Mouse (Mus musculus): ENCODE results near the gene Car8. TPM values are rescaled to one million over a fixed set of nuclear protein-coding genes. Genes with fewer than 3 reads are reported as not detected.
"Not testable (repeated sequence)": the region's sequence is repeated elsewhere in the genome, so short reads cannot be mapped to it uniquely, and the experiment has no call there.

The Car8 gene
- total RNA-seq, 2 experiments from 2014 or later, result 12.8 to 16.5 TPM

DNA sequence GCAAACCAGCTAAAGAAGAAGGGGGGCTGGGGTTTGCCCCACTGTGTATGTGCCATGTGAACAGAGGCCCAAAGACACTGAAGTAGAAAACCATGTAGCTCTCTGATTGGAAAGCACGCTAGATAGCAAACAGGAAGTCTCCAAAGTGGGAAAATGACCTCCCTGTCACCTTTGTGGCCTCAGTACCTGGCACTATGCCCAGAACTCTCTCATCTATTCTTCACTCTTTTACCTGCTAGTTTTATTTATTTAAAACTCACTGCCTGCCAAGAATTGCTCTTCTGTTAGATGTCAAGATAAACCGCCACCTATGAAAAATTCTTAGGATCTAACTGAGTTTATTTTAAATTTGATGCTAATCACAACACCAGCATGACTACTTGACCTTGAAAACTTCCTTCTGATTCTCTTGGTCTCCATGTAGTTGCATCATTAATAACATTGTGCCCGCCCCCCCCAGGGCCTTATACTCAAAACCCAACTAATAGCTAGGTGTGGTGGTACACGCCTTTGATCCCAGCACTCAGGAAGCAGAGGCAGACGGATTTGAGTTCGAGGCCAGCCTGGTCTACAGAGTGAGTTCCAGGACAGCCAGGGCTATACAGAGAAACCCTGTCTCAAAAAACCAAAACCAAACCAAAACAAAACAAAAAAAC lies 31.8 kb downstream of the Car8 start:
- DNase-seq, result peak; percentile 41 to 42
- intact Hi-C loops (cut with DNase I), result no loop called here

DNA sequence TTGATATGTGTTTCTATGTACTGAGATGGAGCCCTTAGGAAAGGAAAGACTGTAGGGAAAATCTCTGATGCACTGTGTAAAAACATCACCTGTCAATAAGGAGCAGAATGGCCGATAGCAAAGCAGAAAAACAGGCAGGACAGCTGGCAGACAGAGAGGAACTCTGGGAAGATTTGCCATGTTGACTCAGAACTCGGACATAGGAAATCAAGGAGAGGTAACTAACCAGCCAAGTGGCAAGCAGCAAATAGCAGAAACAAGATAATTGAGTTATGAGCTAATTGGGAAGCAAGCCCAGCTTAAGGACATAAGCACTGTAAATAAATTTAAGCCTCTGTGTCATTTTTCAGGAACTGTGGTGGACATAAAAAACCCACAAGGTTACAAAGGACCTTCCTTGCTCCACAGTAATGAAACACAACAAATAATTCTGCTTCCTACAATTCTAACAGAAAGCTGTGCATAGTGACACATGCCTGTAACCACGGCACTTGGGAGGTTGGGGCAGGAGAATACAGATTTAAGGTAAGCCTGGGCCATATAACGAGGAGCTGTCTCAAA lies 33.7 kb downstream of the Car8 start:
- intact Hi-C loops (cut with DNase I), result no loop called here
- peak in 1 of 2 experiments; percentile 28 for DNase-seq

DNA sequence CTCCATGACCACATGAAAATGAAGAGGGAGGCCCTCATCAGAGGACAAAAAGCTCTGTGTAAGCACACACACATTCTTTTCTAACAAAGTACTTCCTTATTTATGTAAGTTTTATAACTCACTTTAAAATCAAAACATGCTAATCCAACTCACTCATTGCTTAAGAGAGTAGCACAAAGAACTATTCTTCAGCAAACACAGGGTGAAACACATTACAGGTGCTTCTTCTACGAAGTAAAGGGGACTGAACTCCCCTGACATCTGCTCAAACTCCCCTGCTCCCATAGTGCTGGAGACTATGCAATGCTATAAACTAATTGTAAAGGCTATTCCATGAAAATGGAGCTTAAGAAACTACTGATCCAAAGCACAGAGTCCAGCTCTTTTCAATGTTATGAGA lies 35.5 kb downstream of the Car8 start:
- no peak for DNase-seq
- intact Hi-C loops (cut with DNase I), result loop anchor here (5.0 kb wide), 2 partner anchors 34 to 164 kb away; partner anchors contain the start of gene Car8

DNA sequence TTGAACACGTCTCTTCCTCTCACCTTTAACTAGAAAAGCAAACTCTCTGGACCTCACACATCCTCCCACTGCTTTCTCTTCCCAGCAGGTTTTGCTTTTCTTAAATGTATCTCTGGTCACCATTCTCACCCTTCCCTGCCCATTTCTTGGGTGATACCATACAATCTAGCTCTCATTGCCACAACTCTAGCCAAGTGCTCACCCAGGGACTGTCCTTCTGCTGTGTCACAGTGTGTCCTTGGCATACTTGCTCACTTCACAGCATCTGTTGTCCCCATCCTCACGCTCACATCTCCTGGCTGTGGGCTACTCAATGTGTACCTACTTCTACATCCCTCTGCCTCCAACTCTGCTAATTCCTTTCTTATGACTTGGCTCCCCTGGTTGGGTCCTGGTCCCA lies 37.2 kb downstream of the Car8 start:
- intact Hi-C loops (cut with DNase I), result loop anchor here (5.0 kb wide), 2 partner anchors 36 to 166 kb away; partner anchors contain the start of gene Car8
- no peak for DNase-seq

DNA sequence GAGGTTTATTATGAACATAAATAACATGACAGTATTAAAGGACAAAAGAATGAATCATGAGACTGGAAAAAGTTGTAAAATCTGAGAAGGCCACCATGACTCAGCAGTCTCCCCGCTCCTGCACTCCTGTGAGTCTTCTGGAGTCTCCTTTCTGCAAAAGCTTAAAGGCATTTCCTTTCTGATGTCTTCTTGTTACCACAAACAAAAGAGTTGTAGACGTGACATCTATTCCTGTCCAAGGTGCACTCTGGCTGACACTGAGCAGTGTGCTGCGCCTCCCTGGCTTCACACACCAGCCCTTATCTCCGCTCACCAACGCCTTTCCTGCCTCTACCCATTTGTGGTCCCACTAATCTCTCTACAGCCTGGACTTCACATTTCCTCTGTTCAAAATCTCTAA lies 38.8 kb downstream of the Car8 start:
- peak; percentile 31 to 38 for DNase-seq
- intact Hi-C loops (cut with DNase I), result loop anchor here (5.0 kb wide), 2 partner anchors 37 to 167 kb away; partner anchors contain the start of gene Car8

DNA sequence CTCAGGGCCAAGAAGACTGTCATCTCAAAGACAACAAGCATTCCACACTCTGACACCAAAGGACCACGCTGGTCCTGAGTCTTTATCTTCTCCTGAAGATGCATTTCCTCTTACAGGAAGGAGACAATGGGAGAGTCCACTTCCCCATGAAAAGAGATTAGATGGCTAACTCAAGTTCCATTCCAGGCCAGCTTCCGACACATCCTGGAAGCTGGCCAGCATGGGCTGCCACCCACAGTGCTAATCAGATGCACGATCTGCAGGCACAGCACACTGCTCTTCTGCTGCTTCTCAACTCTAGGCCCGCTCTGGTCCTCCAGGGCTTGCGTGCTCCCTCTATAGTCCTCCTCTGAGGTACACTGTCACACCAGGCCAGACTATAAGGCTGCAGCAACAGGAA lies 40.8 kb downstream of the Car8 start:
- DNase-seq, result no peak
- intact Hi-C loops (cut with DNase I), result no loop called here

DNA sequence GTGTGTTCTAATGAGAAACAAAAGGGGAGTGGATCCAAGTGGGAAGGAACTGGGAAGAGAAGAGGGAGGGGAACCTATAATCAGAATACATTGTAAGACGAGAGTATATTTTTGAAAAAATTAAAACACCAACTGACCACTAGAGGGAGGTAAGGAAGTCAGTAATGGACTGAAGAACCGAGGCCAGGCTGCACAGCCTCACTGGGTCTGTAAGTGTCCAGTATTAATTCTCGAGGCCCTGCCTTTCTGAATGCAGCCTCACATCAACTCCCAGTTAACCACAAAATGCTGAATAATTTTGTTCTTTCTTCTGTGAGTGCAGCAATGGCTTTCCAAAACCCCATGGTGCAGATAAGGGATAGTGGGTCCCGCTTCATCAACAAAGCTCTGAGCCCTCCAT lies 48.4 kb downstream of the Car8 start:
- intact Hi-C loops (cut with DNase I), result no loop called here
- DNase-seq, result no peak

DNA sequence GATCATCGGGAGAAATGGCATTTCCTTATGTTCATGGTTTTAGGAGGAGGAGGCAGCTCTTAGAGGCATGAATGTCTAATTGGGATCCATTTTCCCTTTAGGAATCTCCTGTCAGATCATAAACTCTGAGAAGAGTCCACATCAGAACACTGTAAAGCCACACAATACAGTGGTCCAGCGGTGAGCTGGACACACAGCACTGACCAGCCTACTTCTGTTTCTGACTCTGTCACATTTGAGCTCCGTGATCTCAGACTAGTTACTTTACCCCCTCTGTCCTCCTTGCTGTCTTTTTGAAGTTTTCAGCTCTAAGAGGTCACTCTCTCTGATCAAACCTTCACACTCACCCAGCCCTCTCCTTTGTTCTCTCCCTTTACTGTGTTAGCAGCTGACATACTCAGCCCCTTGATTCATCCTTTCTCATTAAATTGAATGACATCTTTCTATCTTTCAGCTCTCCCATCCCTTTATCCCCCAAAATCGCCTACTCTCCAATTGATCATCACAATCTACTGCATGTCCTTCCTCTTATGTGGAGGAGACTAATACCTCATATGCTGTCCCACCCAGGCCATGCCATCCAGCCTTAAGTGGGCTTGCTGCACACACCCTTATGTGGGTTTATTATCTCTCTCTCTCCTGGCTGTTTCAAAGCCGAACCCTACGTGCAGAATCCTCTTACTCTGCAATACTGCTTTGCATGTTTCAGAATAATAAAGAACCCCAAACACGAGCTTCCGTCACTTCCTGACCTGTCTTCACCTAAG lies 51.7 kb downstream of the Car8 start:
- intact Hi-C loops (cut with DNase I), result loop anchor here (5.0 kb wide), 1 partner anchor 180 kb away; no protein-coding TSS in a partner anchor
- no peak for DNase-seq

DNA sequence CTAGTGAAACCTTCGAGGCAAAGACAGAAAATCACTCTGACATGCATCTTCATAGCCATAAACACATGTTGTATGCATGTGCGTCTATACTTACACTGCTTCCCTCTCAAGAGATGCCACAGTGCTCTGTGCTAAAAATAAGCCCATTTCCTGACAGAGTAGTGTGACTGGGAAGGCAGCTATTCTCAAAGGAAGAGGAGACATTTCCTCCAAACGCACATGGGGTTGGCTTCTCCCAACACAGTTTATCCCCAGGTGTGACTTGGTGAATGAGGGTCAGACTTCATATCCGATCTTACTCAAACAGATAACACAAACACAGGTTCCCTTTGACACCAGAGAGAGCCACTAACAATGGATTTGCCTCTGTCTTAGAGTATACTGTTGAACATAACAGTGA lies 58.3 kb downstream of the Car8 start:
- peak in 1 of 2 experiments; percentile 14 for DNase-seq
- intact Hi-C loops (cut with DNase I), result loop anchor here (5.0 kb wide), 1 partner anchor 52 kb away; no protein-coding TSS in a partner anchor

DNA sequence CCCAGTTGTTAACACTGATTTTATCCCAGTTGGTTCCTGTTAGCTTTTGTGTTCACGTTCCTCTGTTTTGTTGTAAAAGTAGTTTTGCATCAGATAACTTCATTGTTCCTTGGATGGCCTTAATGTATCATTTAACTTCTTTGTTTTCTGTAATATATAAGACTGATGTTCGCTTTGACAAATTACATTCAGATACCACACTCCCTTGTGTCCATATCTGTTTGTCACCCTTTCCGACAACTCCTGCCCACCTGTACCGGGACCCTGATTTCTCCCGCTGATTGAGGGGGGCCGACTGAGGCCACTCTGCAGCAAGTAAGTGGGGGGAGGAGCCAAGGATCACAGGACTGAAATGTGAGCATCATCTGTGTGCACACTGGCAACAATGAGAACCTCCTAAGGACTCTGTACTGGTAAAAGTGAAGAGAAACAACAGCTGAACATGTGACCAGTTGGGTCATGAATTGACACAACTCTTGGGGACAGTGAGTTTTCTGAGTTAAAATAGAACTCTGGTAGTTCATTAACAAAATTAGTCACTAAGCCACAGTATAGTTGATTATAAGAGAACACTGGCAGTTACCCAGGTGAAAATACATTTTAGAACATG lies 84.1 kb downstream of the Car8 start:
- no peak for DNase-seq
- intact Hi-C loops (cut with DNase I), result no loop called here

DNA sequence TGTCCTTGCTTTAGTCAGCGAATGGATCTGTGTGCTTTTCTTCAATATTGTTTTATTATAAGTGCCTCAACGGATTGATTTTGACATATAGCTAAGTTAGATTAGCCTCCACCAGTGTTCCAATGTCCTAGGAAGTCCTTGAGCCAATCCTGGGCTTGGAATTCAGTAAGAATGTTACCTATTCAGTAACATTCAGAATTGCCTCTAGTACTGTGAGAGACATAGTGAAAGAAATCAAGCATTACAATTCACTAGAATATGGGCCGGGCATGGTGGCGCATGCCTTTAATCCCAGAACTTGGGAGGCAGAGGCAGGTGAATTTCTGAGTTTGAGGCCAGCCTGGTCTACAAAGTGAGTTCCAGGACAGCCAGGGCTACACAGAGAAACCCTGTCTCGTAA lies 84.9 kb downstream of the Car8 start:
- intact Hi-C loops (cut with DNase I), result not testable (repeated sequence)

DNA sequence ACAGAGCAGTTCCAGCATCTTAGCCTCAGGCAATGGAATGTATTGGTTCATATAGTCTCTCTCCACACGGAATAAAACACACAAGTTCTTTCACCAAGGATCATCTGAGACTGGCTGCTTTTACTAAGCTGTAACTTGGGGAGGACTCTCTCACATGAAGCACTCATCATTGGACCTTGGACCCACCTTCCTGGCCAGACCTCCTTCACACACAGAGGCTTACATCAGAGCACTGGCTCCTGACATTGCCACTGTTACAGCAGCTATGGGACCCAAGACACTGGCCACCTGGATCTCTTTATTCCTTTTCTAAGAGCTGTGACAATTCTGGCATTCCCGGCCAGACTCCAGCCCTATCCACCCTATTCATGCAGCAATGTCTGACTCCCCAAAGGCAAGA lies 101.4 kb downstream of the Car8 start:
- DNase-seq, result no peak
- intact Hi-C loops (cut with DNase I), result no loop called here

More for the DNA sequence above, 84.9 kb downstream of the Car8 start:
- DNase-seq, result not testable (repeated sequence)

DNA sequence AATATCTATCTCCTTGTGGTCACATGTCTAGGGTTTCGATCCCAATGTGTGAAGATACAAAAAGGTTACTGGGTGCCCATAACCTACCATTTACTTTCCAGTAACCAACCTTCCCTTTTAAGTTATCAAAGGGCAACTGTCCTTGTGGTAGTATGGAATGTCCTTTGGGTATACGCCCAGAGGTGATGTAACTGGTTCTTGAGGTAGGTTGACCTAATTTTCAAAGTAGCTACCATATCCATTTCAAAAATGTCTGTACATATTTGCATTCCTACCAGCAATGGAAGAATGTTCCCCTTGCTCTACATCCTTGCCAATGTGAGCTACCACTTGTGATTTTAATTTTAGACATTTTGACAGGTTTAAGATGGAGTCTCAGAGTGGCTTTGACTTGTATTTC lies 106.8 kb downstream of the Car8 start:
- DNase-seq, result peak; percentile 15 to 21
- intact Hi-C loops (cut with DNase I), result no loop called here

DNA sequence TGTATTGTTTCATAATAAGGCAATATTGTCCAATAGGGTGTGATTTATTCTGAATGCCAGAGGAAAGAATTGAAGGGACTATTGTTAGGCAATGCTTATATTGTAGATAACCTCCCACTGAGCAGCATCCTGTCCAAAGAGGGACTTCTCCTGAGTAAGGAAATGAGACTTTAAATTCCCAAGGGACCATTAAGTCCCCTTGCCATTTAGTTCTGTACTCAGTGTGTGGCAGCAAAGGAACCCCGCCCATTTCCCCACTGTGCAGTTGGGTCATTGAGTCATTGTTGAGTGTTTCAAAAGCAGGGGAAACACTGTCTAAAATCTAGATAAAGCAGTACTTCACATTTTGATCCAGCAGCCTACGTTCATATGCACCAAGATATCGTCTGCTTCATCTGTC lies 125.3 kb downstream of the Car8 start:
- intact Hi-C loops (cut with DNase I), result no loop called here
- peak; percentile 21 to 26 for DNase-seq

DNA sequence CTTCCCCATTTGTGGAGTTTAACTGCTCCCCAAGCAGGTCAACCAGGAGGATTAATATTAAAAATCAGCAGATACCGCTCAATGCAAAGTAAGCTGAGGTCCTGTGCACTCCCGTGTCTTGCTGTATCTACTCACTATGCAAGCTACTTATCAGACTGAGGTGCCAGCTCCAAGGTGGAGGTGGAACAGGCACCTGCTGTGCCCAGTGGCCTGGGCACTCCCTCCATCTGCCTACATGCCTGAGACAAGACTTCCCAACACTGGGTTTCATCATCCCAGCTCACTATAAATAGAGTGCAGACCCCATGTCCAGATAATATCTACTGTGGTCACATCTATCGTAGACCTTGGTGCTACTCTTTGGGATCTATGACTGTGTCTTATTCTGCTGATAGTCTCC lies 127.0 kb downstream of the Car8 start:
- no peak for DNase-seq
- intact Hi-C loops (cut with DNase I), result no loop called here

DNA sequence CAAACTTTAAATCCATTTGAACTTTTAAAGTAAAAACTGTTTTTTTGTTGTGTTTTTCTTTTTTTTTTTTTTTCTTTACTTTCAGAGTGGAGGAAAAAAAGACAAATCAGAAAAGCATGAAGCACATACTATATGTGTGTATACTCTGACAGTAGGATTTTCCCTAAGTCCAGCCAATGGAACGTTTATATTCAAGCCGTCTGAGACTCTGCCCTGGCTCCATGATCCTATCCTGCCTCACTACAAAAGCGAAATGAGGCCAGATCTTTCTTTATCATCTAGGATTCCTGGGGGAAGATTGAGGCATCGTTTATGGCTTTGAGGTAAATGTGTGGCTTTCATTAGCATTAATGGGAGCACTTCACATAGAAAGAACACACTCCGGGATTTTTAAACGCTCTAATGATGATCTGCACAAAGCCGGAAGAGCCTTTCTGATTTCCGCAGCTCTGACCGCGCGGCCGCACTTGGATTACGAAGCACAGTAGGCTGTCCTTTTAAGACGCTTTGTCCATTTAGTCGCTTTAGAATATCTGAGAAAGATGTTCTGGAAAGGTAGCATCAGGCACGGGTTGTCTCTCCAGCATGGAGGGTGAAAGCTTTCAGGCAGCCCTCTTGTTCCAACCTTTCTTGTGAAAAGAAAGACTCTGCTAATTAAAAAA lies 128.8 kb downstream of the Car8 start:
- intact Hi-C loops (cut with DNase I), result no loop called here
- no peak for DNase-seq

DNA sequence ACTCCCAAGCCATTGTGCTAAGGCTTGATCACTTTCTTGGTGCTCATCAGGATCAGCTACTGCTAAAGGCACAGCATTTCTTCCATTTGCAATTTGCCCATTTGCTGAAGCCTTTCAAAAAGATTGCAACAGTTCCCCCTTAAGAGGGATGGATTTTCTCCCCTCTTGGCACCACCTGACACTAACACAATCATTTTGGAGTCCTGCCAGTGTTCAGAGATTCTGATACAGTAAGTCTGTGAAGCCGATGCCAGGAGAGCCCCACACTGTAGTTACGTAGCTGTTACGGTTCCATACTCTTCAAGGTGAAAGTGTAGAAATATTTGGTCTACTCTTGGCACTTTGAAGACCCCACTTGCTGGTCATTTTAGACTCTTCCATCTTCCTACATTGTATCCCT lies 137.4 kb downstream of the Car8 start:
- intact Hi-C loops (cut with DNase I), result no loop called here
- DNase-seq, result no peak

DNA sequence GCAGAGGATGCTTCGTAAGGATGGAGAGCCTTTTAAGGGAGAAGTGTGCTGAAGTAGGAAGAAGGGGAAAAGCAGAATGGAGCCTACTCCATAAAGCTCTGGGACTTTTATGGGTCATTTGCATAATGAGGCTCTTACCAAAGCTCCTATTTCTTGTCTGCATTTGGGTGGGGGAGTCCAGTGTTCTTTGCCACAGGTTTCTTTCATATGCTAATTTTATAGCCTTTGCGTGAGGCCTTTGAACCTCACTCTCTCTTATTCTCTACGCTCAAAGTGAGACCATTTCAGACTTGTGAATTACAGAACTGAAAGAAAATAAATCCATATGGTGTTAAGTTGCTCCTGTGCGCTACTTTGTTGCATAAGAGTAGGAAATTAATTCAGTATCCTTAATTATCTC lies 140.8 kb downstream of the Car8 start:
- no peak for DNase-seq
- intact Hi-C loops (cut with DNase I), result no loop called here

DNA sequence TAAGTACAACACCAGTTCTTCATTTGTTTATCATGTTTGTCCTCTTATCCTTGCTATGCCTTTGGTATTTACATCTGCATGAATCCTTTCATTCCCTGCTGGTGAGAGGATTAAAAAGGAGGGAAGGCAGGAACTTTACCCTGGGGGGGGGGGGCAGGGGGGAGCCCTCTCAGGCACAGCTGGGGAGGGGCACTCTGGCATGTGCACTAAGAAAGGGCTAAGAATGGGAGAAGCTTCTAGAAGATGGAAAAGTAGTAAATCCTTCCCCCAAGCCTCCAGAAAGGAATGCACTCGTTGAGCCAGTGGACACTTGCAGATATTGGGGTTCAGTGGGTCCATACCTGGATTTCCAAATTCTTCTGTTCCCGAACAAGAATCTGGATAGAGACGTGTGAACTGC lies 141.2 kb downstream of the Car8 start:
- intact Hi-C loops (cut with DNase I), result no loop called here
- DNase-seq, result no peak

DNA sequence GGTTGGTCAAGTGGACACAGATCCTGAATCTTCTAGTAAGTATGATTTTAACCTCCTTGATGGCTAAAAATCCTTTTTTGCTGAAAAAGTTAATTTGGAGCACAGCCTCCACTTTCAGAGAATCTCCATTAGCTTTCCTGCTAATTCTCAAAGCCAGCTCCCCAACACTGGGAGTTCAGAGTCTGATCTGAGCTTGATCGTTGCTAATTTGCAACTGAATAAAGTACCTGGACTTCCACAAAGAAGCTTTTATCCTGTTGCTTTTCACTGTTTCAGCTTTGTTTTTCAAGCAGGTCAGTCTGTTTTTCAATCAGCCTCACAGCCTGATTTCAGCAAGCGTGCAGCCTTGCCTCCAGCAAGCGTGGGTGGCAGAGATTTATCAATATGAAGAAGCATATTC lies 145.3 kb downstream of the Car8 start:
- intact Hi-C loops (cut with DNase I); DNase-seq: not testable (repeated sequence)

Measured in heart, postnatal 10 days (tissue).